Mouse (Mus musculus) frontal cortex, postnatal 10 days (tissue): Measurements from ENCODE around the gene Tmc2.

Experiments used
- DNase-seq, 2 experiments: peaks; one replicate each; pipeline ENCODE4 v3.0.0; 2022; ENCODE audit warnings: low spot score in 2 of 2, mixed read lengths in 1 of 2

The Tmc2 gene

DNA sequence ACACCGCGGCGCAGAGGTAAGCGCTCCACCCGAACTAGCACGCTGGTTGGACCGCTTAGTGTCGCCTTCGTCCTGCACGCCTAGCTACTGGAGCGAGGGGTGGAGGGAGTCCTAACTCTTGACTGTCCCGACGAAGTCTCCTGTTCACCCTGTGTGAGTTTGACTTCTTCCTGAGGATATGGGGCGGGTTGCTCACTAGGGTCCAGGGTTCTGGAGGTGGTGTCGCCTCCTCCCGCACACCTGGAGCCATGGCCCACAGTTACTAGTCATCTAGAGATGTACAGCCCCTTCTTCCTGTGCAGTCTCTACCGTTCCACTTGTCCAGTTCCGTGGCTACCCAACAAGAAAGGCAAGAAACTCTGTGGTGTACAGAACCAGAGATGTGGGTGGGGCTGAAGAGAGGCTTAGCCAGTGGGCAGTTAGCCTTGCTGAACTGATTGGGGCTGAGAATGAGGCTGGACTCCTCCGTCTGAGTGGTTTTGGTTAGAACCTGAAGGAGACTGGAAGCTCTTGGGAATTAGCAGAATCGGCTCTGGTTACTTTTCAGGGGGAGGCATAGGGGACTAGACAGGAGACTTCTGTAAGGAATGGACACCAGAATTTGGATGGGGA is 101.2 kb downstream of the Tmc2 start:
- no peak for DNase-seq

DNA sequence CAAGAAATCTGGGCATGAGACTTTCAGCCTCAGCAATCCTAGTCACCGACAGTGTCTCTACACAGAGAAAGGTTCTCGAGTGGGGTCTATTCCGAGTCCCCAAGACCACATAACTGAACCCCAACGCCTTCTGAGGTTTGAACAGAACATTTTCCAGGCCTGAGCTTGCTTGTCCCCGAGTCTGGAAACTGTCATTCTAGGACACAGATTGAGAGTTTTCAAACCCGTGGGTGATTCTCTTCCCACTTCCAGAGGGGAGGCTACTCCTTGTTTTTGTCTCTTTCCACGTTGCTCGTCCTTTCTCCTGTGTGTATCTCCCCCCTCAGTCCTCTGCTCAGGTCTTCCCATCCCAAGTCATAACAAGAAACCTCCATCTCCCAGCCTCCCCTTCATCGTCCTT is 102.6 kb downstream of the Tmc2 start:
- no peak for DNase-seq

DNA sequence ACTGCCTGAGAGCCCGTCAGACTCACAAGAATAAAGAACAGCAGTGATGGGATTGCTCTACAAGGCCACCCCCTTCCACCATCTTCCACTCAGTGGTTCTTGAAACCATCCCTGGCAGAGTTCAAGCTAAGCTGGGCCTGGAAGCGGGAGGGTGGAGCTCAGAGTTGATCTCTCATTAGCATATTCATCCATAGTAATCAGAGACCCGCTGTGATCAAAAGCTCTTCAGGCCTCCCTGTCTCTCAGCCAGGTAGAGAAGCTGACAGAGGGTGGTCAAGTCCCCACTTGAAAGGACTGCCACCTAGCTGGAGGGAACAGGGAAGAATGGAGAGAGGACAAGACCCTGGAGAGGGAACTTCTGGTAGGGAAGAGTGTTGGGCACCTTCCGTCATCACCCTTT is 108.0 kb downstream of the Tmc2 start:
- DNase-seq = no peak
